Mouse (Mus musculus): ENCODE data around the gene Olfr452. TPM values are rescaled to one million over a fixed set of nuclear protein-coding genes. Genes with fewer than 3 reads are reported as not detected.

Gene Olfr452
- total RNA-seq (2015; ENCODE audit: low replicate concordance) (not detected in 2 replicates), total RNA-seq (2017; ENCODE audit: low replicate concordance) (not detected in 2 replicates)

GRCm38 (mm10) chr6:42784793-42785192 lies at the start of gene Olfr452:
TSS of gene Olfr452 (plus strand) at chr6:42785093.
- no peak for ATAC-seq (replicated peaks; ENCODE audit: low FRiP score, poor library complexity, severe bottlenecking)

- no peak for ATAC-seq (replicated peaks; ENCODE audit: low FRiP score, poor library complexity, severe bottlenecking)
Measured at GRCm38 (mm10) chr6:42739071-42739470, 45.8 kb upstream of the Olfr452 start, which contains the start of gene Olfr453. TSS of gene Olfr453 (plus strand) at chr6:42739371.

GRCm38 (mm10) chr6:42742303-42742702 lies 42.6 kb upstream of the Olfr452 start:
- ATAC-seq (replicated peaks; ENCODE audit: low FRiP score, poor library complexity, severe bottlenecking): no peak

GRCm38 (mm10) chr6:42747846-42748245 lies 37.0 kb upstream of the Olfr452 start:
- no peak for ATAC-seq (replicated peaks; ENCODE audit: low FRiP score, poor library complexity, severe bottlenecking)

- ATAC-seq (replicated peaks; ENCODE audit: low FRiP score, poor library complexity, severe bottlenecking): no peak
Measured at GRCm38 (mm10) chr6:42756104-42756503, 28.8 kb upstream of the Olfr452 start, which contains the start of gene Olfr38. TSS of gene Olfr38 (plus strand) at chr6:42756404.

GRCm38 (mm10) chr6:42777066-42777465 lies 7.8 kb upstream of the Olfr452 start:
- no peak for ATAC-seq (replicated peaks; ENCODE audit: low FRiP score, poor library complexity, severe bottlenecking)

- no peak for ATAC-seq (replicated peaks; ENCODE audit: low FRiP score, poor library complexity, severe bottlenecking)
Measured at GRCm38 (mm10) chr6:42790247-42790948, 5.5 kb downstream of the Olfr452 start.

- no peak for ATAC-seq (replicated peaks; ENCODE audit: low FRiP score, poor library complexity, severe bottlenecking)
Measured at GRCm38 (mm10) chr6:42790949-42791556, 6.2 kb downstream of the Olfr452 start.

- ATAC-seq (replicated peaks; ENCODE audit: low FRiP score, poor library complexity, severe bottlenecking): no peak
Measured at GRCm38 (mm10) chr6:42794982-42795381, 10.1 kb downstream of the Olfr452 start.

- no peak for ATAC-seq (replicated peaks; ENCODE audit: low FRiP score, poor library complexity, severe bottlenecking)
Measured at GRCm38 (mm10) chr6:42811639-42812038, 26.7 kb downstream of the Olfr452 start, which contains the start of gene Olfr450. TSS of gene Olfr450 (plus strand) at chr6:42811939.

- ATAC-seq (replicated peaks; ENCODE audit: low FRiP score, poor library complexity, severe bottlenecking): no peak
Measured at GRCm38 (mm10) chr6:42834084-42834483, 49.2 kb downstream of the Olfr452 start, which contains the start of gene Olfr449. TSS of gene Olfr449 (plus strand) at chr6:42834384.

Other genes with a start within 250 kb of the Olfr452 start
- not detected in 2 replicates for gene Olfr455, start 237.5 kb upstream of the Olfr452 start, total RNA-seq (2015; ENCODE audit: low replicate concordance)
- gene Olfr455, start 237.5 kb upstream of the Olfr452 start, total RNA-seq (2017; ENCODE audit: low replicate concordance): not detected in 2 replicates
- gene Tcaf3, start 187.4 kb upstream of the Olfr452 start, total RNA-seq (2015; ENCODE audit: low replicate concordance): not detected in 2 replicates
- gene Tcaf3, start 187.4 kb upstream of the Olfr452 start, total RNA-seq (2017; ENCODE audit: low replicate concordance): not detected in 2 replicates
- not detected in 2 replicates for gene Tcaf2, start 139.8 kb upstream of the Olfr452 start, total RNA-seq (2015; ENCODE audit: low replicate concordance)
- gene Tcaf2, start 139.8 kb upstream of the Olfr452 start, total RNA-seq (2017; ENCODE audit: low replicate concordance): not detected in 2 replicates
- not detected in 2 replicates for gene Tcaf1, start 75.0 kb upstream of the Olfr452 start, total RNA-seq (2015; ENCODE audit: low replicate concordance)
- not detected in 2 replicates for gene Tcaf1, start 75.0 kb upstream of the Olfr452 start, total RNA-seq (2017; ENCODE audit: low replicate concordance)
- gene Olfr453, start 45.7 kb upstream of the Olfr452 start, total RNA-seq (2015; ENCODE audit: low replicate concordance): not detected in 2 replicates
- not detected in 2 replicates for gene Olfr453, start 45.7 kb upstream of the Olfr452 start, total RNA-seq (2017; ENCODE audit: low replicate concordance)
- gene Olfr38, start 28.7 kb upstream of the Olfr452 start, total RNA-seq (2015; ENCODE audit: low replicate concordance): not detected in 2 replicates
- gene Olfr38, start 28.7 kb upstream of the Olfr452 start, total RNA-seq (2017; ENCODE audit: low replicate concordance): not detected in 2 replicates
- gene Olfr450, start 26.8 kb downstream of the Olfr452 start, total RNA-seq (2015; ENCODE audit: low replicate concordance): not detected in 2 replicates
- not detected in 2 replicates for gene Olfr450, start 26.8 kb downstream of the Olfr452 start, total RNA-seq (2017; ENCODE audit: low replicate concordance)
- not detected in 2 replicates for gene Olfr449, start 49.3 kb downstream of the Olfr452 start, total RNA-seq (2015; ENCODE audit: low replicate concordance)
- not detected in 2 replicates for gene Olfr449, start 49.3 kb downstream of the Olfr452 start, total RNA-seq (2017; ENCODE audit: low replicate concordance)
- gene Olfr448, start 105.3 kb downstream of the Olfr452 start, total RNA-seq (2015; ENCODE audit: low replicate concordance): not detected in 2 replicates
- not detected in 2 replicates for gene Olfr448, start 105.3 kb downstream of the Olfr452 start, total RNA-seq (2017; ENCODE audit: low replicate concordance)
- not detected in 2 replicates for gene Olfr447, start 123.8 kb downstream of the Olfr452 start, total RNA-seq (2015; ENCODE audit: low replicate concordance)
- gene Olfr447, start 123.8 kb downstream of the Olfr452 start, total RNA-seq (2017; ENCODE audit: low replicate concordance): not detected in 2 replicates
- not detected in 2 replicates for gene Olfr446, start 136.3 kb downstream of the Olfr452 start, total RNA-seq (2015; ENCODE audit: low replicate concordance)
- not detected in 2 replicates for gene Olfr446, start 136.3 kb downstream of the Olfr452 start, total RNA-seq (2017; ENCODE audit: low replicate concordance)
- gene Olfr444, start 164.0 kb downstream of the Olfr452 start, total RNA-seq (2015; ENCODE audit: low replicate concordance): not detected in 2 replicates
- gene Olfr444, start 164.0 kb downstream of the Olfr452 start, total RNA-seq (2017; ENCODE audit: low replicate concordance): not detected in 2 replicates

Data from erythroid progenitor cell, adult 5-6 weeks (primary cell).